Mouse (Mus musculus) heart, adult 18-20 months (tissue): ENCODE data around the gene Rpl23. TPM values are rescaled to one million over a fixed set of nuclear protein-coding genes. Genes with fewer than 3 reads are reported as not detected.
"Not testable (repeated sequence)": the region's sequence is repeated elsewhere in the genome, so short reads cannot be mapped to it uniquely, and the experiment has no call there.

Source experiments
- DNase-seq, 2 experiments: peaks; one replicate each; pipeline ENCODE4 v3.0.0; 2021 to 2022; ENCODE audit warnings: mixed read lengths in 1 of 2
- total RNA-seq, 2 experiments: library from RNA; stranded (reverse); gene quantifications; 2 replicates each; pipeline ENCODE4 v1.2.3; 2021

The Rpl23 gene
- total RNA-seq, 2 experiments from 2014 or later: 505 to 584 TPM

DNA sequence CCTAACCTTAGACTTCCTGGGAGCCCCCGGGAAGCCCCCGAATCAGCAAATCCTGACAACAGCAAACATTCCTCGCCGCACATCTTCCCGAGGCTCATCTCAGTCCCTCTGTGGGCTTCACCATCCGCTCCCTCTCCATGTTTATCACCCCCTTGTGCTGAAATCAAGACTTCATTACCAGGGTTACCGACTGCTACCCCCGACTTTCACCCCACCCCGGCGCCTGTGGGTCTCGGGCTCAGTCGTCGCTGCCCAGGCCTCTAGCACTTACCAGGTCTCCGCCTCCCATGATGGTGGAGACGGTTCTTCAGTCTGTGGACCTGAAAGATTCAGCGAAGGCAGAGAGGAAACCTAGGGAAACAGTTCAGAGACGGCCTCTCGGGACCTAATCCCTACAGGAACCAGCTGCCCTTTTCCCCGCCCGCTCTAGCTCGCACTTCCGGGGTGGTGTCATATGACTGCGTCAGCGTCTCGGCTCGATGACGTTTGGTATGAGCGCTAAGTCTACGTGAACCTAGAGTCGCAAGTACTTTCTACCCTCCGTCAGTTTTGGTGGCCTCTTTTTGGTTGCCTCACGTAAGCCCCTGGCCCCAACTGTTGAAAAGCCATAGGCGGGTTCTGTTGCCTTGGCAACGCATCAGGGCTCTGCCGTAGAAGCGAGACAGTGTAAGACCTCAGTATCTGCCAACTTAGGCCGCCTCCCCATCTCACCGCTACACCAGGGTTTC, 15.9 kb downstream of the Rpl23 start, which contains the start of gene Cwc25:
Gene Cwc25, minus strand, starts transcription at position 403 of the 728 bp plus-strand sequence.
- DNase-seq: peak; percentile 97 to 98

GRCm38 (mm10) chr11:97761638-97762037, 20.6 kb downstream of the Rpl23 start:
- DNase-seq: no peak

- DNase-seq: no peak
These were observed 23.3 kb downstream of the Rpl23 start for GRCm38 (mm10) chr11:97758942-97759341.

GRCm38 (mm10) chr11:97758125-97758524, 24.1 kb downstream of the Rpl23 start:
- no peak for DNase-seq

DNA sequence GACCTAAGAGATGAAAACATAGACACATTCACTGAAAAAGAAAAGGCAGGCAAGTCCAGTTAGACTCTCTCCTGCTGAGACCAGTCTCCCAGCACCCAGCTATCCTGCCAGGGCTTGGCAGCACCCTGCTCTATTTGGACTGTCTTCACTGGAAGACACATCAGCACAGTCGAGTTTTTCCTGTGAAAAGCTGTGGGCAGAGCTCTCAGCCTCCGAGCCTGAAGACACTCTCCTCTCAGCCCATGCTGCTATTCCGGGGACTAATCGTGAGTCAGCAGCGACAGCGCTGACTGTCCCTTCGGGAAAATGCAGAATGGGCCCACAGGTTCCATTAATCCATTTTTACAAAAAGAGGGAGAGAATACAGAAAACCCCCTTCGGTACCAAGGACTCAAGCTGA, 29.0 kb downstream of the Rpl23 start:
- no peak for DNase-seq

DNA sequence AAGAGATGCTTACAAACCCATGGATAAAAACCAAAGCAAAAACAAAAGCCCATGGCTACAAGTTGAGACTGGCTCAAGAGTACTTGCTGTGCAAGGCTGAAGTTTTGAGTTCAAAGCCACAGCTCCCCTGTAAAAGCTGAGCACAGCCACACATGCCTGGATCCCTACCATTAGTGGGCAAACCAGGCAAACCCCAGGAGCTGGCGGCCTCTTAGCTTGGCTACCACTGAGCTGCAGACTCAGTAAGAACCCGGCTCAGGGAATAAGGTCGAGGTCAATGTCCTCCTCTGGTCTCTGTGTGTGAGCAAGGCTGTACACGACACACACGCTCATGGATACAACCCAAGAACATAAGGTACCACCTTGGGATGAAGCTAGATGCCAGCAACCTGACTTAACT, 33.7 kb downstream of the Rpl23 start:
- DNase-seq: no peak

GRCm38 (mm10) chr11:97747773-97748172, 34.5 kb downstream of the Rpl23 start:
- no peak for DNase-seq

DNA sequence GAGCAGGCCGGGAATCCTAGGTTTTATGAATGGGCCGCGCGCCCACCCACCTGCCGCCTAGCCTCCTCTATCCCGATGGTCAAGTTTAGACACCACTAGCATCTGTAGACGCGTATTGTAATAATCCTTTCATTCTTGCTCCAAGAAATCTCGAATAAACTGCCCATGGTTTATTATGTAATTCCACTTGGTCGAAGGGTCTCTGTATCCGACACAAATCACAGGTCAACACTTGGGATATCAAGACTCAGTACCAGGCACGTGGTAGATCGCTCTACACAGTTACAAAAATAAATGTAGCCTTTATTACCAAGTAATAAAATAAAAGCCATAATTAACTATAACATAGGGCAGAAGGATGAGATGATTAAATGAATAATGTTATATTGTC, 36.9 kb downstream of the Rpl23 start:
- DNase-seq: no peak

GRCm38 (mm10) chr11:97744718-97745330, 37.4 kb downstream of the Rpl23 start:
- peak; percentile 99 for DNase-seq

DNA sequence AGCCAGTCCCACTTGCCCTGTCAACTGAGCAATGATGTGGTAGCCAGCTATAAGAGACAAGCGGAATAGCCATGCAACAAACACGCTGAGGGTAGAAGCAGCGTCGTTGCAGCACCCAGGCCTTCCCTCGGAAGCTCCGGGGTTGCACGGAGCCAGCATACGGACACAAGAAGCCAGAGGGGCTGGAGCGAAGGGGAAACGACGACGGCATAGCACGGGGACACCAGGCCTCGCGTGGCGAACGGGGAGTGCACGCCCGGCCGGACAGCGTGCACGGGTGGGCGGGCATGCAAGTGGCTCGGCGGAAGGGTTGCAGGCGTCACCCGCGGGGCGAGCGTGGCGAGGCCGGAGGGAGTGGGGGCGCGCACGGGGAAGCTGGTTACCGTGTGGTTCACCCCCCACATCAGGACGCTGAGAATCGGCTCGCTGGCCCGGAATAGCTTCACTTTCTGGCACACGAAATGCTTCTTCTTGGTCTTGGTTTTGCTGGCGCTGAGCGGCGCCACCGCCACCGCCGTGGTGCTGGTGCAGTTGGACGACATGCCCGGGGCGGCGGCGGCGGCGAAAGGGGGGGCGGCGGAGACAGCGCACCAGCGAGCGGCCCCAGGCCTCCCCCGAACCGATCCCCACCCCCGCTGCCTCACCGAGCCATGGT, 38.0 kb downstream of the Rpl23 start, which contains the start of gene Pip4k2b:
Gene Pip4k2b, minus strand, starts transcription at position 642 of the 655 bp plus-strand sequence.
- no peak for DNase-seq

DNA sequence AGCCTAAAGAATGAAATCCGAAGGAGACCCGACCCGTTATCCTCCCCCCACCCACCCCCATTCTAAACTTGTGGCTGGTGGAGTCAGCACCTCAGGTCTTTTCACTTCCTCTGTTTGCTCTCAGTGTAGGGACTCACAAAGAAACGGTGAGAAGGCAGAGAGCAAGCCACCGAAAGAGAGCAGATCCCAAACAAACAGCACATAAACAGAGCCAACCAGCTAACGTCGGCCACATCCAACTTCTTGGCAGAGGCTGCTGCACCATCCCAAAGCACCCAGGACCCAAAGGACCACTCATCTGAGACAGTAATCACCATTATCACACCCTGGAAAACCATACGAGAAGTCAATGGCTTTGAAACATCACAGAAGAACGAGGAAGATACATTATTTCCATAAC, 38.8 kb downstream of the Rpl23 start:
- DNase-seq: peak in 1 of 2 experiments; percentile 26

GRCm38 (mm10) chr11:97742591-97742990, 39.6 kb downstream of the Rpl23 start:
- DNase-seq: no peak

- DNase-seq: no peak
These were observed 40.1 kb downstream of the Rpl23 start for GRCm38 (mm10) chr11:97742157-97742556.

- DNase-seq: peak; percentile 30 to 57
These were observed 42.0 kb downstream of the Rpl23 start for GRCm38 (mm10) chr11:97740190-97740589.

- no peak for DNase-seq
These were observed 43.1 kb downstream of the Rpl23 start for GRCm38 (mm10) chr11:97739155-97739554.

- no peak for DNase-seq
These were observed 43.5 kb downstream of the Rpl23 start for GRCm38 (mm10) chr11:97738703-97739102.

DNA sequence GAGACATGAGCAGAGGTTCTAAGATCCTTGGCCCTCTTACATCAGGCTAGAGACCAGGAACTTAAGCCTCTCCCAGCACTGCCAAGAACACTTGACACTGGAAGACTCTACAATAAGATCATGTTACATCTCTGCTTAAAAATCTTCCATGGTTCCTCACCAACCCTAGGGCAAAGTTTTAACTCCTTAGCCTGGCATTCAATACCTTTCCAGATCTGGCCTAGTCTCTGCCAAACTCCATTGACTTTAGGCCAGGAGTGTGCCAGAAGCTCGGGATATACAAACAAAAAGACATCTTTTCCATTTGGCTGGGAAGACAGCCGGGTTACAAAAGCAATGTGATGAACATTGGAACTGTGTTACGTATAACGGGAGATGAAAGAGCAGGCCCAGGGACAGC, 44.6 kb downstream of the Rpl23 start:
- no peak for DNase-seq

GRCm38 (mm10) chr11:97736645-97737044, 45.6 kb downstream of the Rpl23 start:
- no peak for DNase-seq

DNA sequence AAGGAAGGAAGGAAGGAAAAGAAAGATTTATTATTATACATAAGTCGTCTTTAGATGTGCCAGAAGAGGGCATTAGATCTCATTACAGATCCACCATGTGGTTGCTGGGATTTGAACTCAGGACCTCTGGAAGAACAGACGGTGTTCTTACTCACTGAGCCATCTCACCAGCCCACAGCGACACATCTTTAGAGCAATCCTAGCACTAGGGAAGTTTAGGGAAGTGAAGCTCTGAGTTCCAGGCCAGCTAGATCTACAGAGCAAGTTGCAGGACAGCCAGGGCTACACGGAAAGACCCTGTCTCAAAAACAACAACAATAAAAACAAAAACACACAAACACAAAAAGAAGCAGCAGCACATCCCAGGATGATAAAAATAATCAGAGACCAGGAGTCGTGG, 47.4 kb downstream of the Rpl23 start:
- DNase-seq: not testable (repeated sequence)

GRCm38 (mm10) chr11:97733689-97734088, 48.5 kb downstream of the Rpl23 start:
- no peak for DNase-seq

- no peak for DNase-seq
These were observed 53.5 kb downstream of the Rpl23 start for GRCm38 (mm10) chr11:97728730-97729129.

GRCm38 (mm10) chr11:97728311-97728710, 53.9 kb downstream of the Rpl23 start:
- DNase-seq: peak in 1 of 2 experiments; percentile 32
